Mouse (Mus musculus) erythroblast, embryonic 14.5 days (primary cell): ENCODE measurements around the gene Soat2. TPM values are rescaled to one million over a fixed set of nuclear protein-coding genes. Genes with fewer than 3 reads are reported as not detected.

ENCODE experiments used
- H3K27me3 ChIP-seq: 2 replicates; pipeline ENCODE4 v1.6.1; 2012; ENCODE audit warnings: inconsistent platforms; ENCODE audit not compliant: control insufficient read depth
- H3K36me3 ChIP-seq: 2 replicates; pipeline ENCODE4 v1.6.1; 2012; ENCODE audit warnings: mild to moderate bottlenecking, inconsistent platforms; ENCODE audit not compliant: control insufficient read depth
- H3K4me1 ChIP-seq: 2 replicates; pipeline ENCODE4 v1.6.1; 2012; ENCODE audit warnings: inconsistent platforms; ENCODE audit not compliant: control insufficient read depth
- H3K4me3 ChIP-seq: replicated peaks from 2 replicates; pipeline ENCODE3; 2012; ENCODE audit warnings: moderate library complexity, mild to moderate bottlenecking, inconsistent platforms
- H3K9me3 ChIP-seq: 2 replicates; pipeline ENCODE4 v1.6.1; 2012; ENCODE audit warnings: low read length, inconsistent platforms, mixed read lengths; ENCODE audit not compliant: control insufficient read depth
- GATA1 ChIP-seq: IDR thresholded peaks from 2 replicates; pipeline ENCODE4 v1.6.1; 2012; ENCODE audit warnings: low read length, inconsistent platforms, mixed read lengths
- TAL1 ChIP-seq: IDR thresholded peaks from 3 replicates; pipeline ENCODE4 v1.6.1; 2012; ENCODE audit warnings: low read length, inconsistent platforms, mixed read lengths
- polyA plus RNA-seq: library from polyadenylated mRNA; stranded (reverse); fragments of >175 nt; gene quantifications from 2 replicates; pipeline ENCODE4 v1.2.3, GENCODE M21; 2012

Gene Soat2
- polyA plus RNA-seq, 1 experiment: 0.12 TPM

GRCm38 (mm10) chr15:102119121-102119830, 31.1 kb upstream of the Soat2 start:
- peaks cover 7% of the 10 kb centered on the region for H3K4me1 ChIP-seq
- H3K36me3 ChIP-seq: peaks cover 72% of the 10 kb centered on the region
- H3K9me3 ChIP-seq: no peaks in the 10 kb centered on the region
- no peak overlapping the region for H3K4me3 ChIP-seq
- no peaks in the 10 kb centered on the region for H3K27me3 ChIP-seq
- no peak for TF ChIP-seq TAL1
- no peak for TF ChIP-seq GATA1

GRCm38 (mm10) chr15:102119831-102120170, 30.5 kb upstream of the Soat2 start:
- H3K36me3 ChIP-seq: peaks cover 77% of the 10 kb centered on the region
- H3K9me3 ChIP-seq: no peaks in the 10 kb centered on the region
- no peak overlapping the region for H3K4me3 ChIP-seq
- H3K4me1 ChIP-seq: peaks cover 7% of the 10 kb centered on the region
- no peaks in the 10 kb centered on the region for H3K27me3 ChIP-seq
- TF ChIP-seq TAL1: no peak
- TF ChIP-seq GATA1: no peak

GRCm38 (mm10) chr15:102120530-102120929, 29.8 kb upstream of the Soat2 start:
- Histone ChIP-seq H3K4me3 (no peak overlapping the region), H3K9me3 (no peaks in the 10 kb centered on the region), H3K4me1 (peaks cover 6% of the 10 kb centered on the region), H3K36me3 (peaks cover 83% of the 10 kb centered on the region), H3K27me3 (no peaks in the 10 kb centered on the region)
- no peak for TF ChIP-seq GATA1

- Histone ChIP-seq H3K9me3 (no peaks in the 10 kb centered on the region), H3K4me3 (no peak overlapping the region), H3K27me3 (no peaks in the 10 kb centered on the region), H3K4me1 (no peaks in the 10 kb centered on the region), H3K36me3 (peaks cover 81% of the 10 kb centered on the region)
- TF ChIP-seq TAL1: no peak
- TF ChIP-seq GATA1: no peak
These were observed 24.0 kb upstream of the Soat2 start for GRCm38 (mm10) chr15:102126303-102126702.

- Histone ChIP-seq H3K36me3 (peaks cover 51% of the 10 kb centered on the region), H3K4me1 (peaks cover 27% of the 10 kb centered on the region), H3K4me3 (no peak overlapping the region), H3K27me3 (no peaks in the 10 kb centered on the region), H3K9me3 (no peaks in the 10 kb centered on the region)
- TF ChIP-seq TAL1 (no peak), GATA1 (no peak)
These were observed 17.0 kb upstream of the Soat2 start for GRCm38 (mm10) chr15:102133314-102133713.

GRCm38 (mm10) chr15:102134709-102135108, 15.6 kb upstream of the Soat2 start:
- Histone ChIP-seq H3K4me3 (no peak overlapping the region), H3K4me1 (peaks cover 27% of the 10 kb centered on the region), H3K9me3 (no peaks in the 10 kb centered on the region), H3K36me3 (peaks cover 37% of the 10 kb centered on the region), H3K27me3 (peaks cover 4% of the 10 kb centered on the region; the same call in 1 of the 2 replicates)
- TF ChIP-seq GATA1 (no peak), TAL1 (no peak)

GRCm38 (mm10) chr15:102135522-102136128, 14.7 kb upstream of the Soat2 start:
- H3K4me3 ChIP-seq: peak overlapping the region; percentile 77
- TF ChIP-seq GATA1: no peak
- no peak for TF ChIP-seq TAL1
- peaks cover 4% of the 10 kb centered on the region; the same call in 1 of the 2 replicates for H3K27me3 ChIP-seq
- H3K36me3 ChIP-seq: peaks cover 28% of the 10 kb centered on the region
- H3K9me3 ChIP-seq: no peaks in the 10 kb centered on the region
- peaks cover 27% of the 10 kb centered on the region for H3K4me1 ChIP-seq

- no peak for TF ChIP-seq GATA1
- TF ChIP-seq TAL1: no peak
- peaks cover 27% of the 10 kb centered on the region for H3K4me1 ChIP-seq
- peaks cover 22% of the 10 kb centered on the region for H3K36me3 ChIP-seq
- H3K9me3 ChIP-seq: no peaks in the 10 kb centered on the region
- H3K4me3 ChIP-seq: peak within 1 kb of the TSS; percentile 77
- H3K27me3 ChIP-seq: peaks cover 5% of the 10 kb centered on the region
These were observed 14.1 kb upstream of the Soat2 start, which contains the start of gene Spryd3 for GRCm38 (mm10) chr15:102136129-102136758. Spryd3 (minus strand) TSS chr15:102136234.

GRCm38 (mm10) chr15:102141120-102141519, 9.2 kb upstream of the Soat2 start:
- no peaks in the 10 kb centered on the region; the same call in 1 of the 2 replicates for H3K9me3 ChIP-seq
- H3K36me3 ChIP-seq: no peaks in the 10 kb centered on the region
- peaks cover 25% of the 10 kb centered on the region for H3K4me1 ChIP-seq
- peaks cover 51% of the 10 kb centered on the region for H3K27me3 ChIP-seq
- no peak overlapping the region for H3K4me3 ChIP-seq
- no peak for TF ChIP-seq GATA1
- no peak for TF ChIP-seq TAL1
